Mouse (Mus musculus) lung, postnatal 0 days (tissue): Measurements from ENCODE around the gene Csta1.
"Not testable (repeated sequence)": the region's sequence is repeated elsewhere in the genome, so short reads cannot be mapped to it uniquely, and the experiment has no call there.

Experiments
- CTCF ChIP-seq: IDR thresholded peaks from 2 replicates; pipeline ENCODE4 v1.5.1; 2016; ENCODE audit warnings: antibody characterized with exemption, mild to moderate bottlenecking
- EP300 ChIP-seq: IDR thresholded peaks from 2 replicates; pipeline ENCODE4 v1.6.1; 2016; ENCODE audit warnings: antibody characterized with exemption, mild to moderate bottlenecking, control low read depth

DNA sequence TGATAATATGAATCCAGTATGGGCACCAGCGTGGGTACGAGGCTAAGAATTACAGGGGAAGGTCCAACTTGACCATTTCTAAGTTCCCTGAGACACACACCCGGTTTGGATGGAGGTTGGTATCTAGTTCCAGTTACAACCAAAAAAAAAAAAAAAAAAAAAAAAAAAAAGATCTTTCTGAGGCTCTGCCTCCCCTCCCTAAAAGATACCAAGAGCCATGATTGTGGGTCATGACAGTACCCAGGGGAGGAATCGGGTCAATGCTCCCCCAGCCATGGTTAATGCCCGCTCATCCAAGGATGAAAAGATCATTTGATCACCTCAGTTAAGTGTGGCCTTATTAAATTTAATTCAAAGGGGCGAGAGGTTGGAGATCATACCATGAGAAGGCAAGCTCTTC is 15.3 kb downstream of the Csta1 start:
- not testable (repeated sequence) for TF ChIP-seq CTCF, EP300
